Mouse (Mus musculus): ENCODE results near the gene Anxa8. TPM values are rescaled to one million over a fixed set of nuclear protein-coding genes. Genes with fewer than 3 reads are reported as not detected.

Anxa8 gene
- 0.39 and 0.54 TPM in 2 replicates for polyA plus RNA-seq (2012; rRNA removed; ENCODE audit: low replicate concordance)

DNA sequence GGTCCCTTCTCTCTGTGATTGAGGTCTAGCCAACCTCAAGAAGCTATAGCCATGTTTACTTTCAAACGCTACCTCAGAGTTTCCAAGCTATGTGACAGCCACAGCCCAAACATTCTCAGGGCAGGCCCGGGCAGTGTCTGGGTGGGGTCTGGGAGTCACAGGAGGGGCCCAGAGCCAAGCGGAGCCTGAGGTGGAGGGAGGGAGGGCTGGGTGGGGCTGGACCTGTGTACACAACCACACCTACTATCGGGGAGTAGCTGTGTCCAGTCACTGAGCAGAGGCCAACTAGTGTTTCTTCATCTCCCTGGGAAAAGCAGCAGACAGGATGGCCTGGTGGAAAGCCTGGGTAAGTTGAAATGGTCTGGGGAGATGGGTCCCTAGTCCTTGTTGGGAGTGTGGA is at the start of gene Anxa8:
Gene Anxa8, plus strand, starts transcription at position 251 of the 400 bp plus-strand sequence.

DNA sequence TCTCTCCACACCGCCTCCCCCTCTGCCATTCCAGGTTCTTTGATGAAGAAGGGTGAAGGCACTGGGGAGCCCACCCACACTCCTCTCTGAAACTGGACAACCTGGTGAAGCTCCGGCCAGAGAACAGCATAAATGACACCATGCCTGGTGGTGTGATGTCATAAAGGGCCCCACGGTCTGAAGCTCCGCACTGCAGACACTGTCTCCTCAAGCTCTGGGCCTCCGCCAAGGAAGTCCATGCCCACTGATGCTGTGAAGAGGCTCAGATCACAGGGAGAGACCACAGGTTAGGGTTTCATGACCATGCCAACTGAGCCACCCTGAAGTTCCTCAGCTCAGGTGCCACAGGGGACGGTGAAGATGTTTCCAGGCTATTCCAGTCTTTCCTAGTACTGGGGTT is 33.3 kb upstream of the Anxa8 start, which contains the start of gene Antxrl:
Gene Antxrl, plus strand, starts transcription at position 192 of the 400 bp plus-strand sequence.

DNA sequence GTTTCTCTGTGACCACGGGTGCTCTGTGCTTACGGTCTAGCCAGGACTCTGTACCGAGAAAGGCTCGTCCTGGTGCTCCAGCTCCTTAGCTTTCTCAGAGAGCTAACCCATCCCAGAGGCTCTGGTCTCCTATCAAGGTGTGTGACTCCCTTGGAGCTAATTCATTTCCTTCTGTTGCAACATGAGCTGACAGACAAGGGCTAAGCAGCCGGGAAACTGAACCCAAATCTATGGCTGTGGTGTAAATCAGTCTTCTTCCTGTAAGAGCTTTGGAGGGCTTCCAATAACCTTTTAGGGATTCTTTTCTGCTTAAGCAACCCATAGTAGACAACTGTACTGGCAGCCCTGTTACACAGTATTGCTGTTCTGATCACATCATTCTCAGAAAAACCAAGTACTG is 16.8 kb downstream of the Anxa8 start, which contains the start of gene A630023A22Rik:
Gene A630023A22Rik, minus strand, starts transcription at position 154 of the 400 bp plus-strand sequence.

Other genes with a start within 250 kb of the Anxa8 start
- gene Gdf10, start 162.4 kb upstream of the Anxa8 start, polyA plus RNA-seq (2012; rRNA removed; ENCODE audit: low replicate concordance) = 3.0 and 3.3 TPM in 2 replicates
- gene Gdf2, start 144.9 kb upstream of the Anxa8 start, polyA plus RNA-seq (2012; rRNA removed; ENCODE audit: low replicate concordance) = not detected in 2 replicates
- gene Rbp3, start 132.0 kb upstream of the Anxa8 start, polyA plus RNA-seq (2012; rRNA removed; ENCODE audit: low replicate concordance) = 0.02 TPM in 1 of 2 replicates, not detected in the other
- not detected in 2 replicates for gene Zfp488, start 107.2 kb upstream of the Anxa8 start, polyA plus RNA-seq (2012; rRNA removed; ENCODE audit: low replicate concordance)
- gene Gm30083, start 70.8 kb upstream of the Anxa8 start, polyA plus RNA-seq (2012; rRNA removed; ENCODE audit: low replicate concordance) = not detected in 2 replicates
- gene Gm5460, start 69.2 kb upstream of the Anxa8 start, polyA plus RNA-seq (2012; rRNA removed; ENCODE audit: low replicate concordance) = not detected in 2 replicates
- gene Antxrl, start 33.3 kb upstream of the Anxa8 start, polyA plus RNA-seq (2012; rRNA removed; ENCODE audit: low replicate concordance) = not detected in 2 replicates
- gene A630023A22Rik, start 16.8 kb downstream of the Anxa8 start, polyA plus RNA-seq (2012; rRNA removed; ENCODE audit: low replicate concordance) = not detected in 2 replicates
- gene Npy4r, start 66.5 kb downstream of the Anxa8 start, polyA plus RNA-seq (2012; rRNA removed; ENCODE audit: low replicate concordance) = 0.02 and 0.47 TPM in 2 replicates
- 0.01 and 0.02 TPM in 2 replicates for gene Gprin2, start 115.7 kb downstream of the Anxa8 start, polyA plus RNA-seq (2012; rRNA removed; ENCODE audit: low replicate concordance)
- 1.2 and 1.5 TPM in 2 replicates for gene Syt15, start 133.6 kb downstream of the Anxa8 start, polyA plus RNA-seq (2012; rRNA removed; ENCODE audit: low replicate concordance)
- gene Shld2, start 224.5 kb downstream of the Anxa8 start, polyA plus RNA-seq (2012; rRNA removed; ENCODE audit: low replicate concordance) = 0.27 and 0.75 TPM in 2 replicates
- gene Glud1, start 224.7 kb downstream of the Anxa8 start, polyA plus RNA-seq (2012; rRNA removed; ENCODE audit: low replicate concordance) = 83.6 and 224 TPM in 2 replicates

Measured in duodenum, adult 2 months (tissue).